Mouse (Mus musculus): ENCODE results near the gene Ksr1. TPM values are rescaled to one million over a fixed set of nuclear protein-coding genes. Genes with fewer than 3 reads are reported as not detected.
A peak's percentile ranks its signal among the peaks of the same experiment; 100 is the strongest.

Ksr1 gene
- polyA plus RNA-seq, 1 experiment from 2014 or later, result 4.2 TPM

DNA sequence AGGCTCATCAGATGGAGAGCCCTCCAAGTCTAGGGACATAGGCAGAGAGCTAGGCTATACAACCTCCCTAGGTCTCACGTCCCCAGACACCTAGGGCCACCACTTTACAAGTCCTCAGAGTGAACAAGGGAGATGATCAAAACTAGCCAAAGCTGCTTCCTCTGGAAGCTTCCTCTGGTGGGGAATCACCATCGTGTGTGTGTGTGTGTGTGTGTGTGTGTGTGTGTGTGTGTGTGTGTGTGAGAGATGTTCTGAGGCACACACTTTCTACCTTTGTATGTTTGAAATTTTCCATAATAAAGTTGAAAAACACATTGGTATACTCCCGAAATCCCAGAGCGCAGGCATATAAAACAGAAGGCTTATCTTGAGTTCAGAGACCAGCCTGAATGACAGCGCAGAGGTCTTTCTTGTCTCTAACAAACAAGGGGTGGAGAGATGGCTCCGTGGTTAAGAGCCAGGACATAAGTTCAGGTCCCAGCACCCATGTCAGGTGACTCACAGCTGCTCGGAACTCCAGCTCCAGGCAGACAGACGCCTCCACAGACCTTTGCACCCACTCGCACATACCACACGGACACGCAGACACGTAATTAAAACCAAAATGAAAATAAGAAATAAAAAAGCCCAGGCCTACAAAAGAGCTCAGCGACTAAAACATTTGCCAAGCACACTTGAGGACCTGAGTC, 11.6 kb downstream of the Ksr1 start:
- Histone ChIP-seq H3K27me3 (no peaks in the 10 kb centered on the region), H3K36me3 (no peaks in the 10 kb centered on the region), H3K27ac (peak overlapping the region; percentile 1; the same call in 1 of the 2 replicates), H3K4me2 (replicated peaks) (no peak overlapping the region), H3K4me1 (peaks cover 62% of the 10 kb centered on the region), H3K4me3 (no peak overlapping the region), H3K9me3 (no peaks in the 10 kb centered on the region), H3K9ac (no peak overlapping the region)
- WGBS, result 80% methylated on average over 13 of the region's 13 CpGs
- ATAC-seq (ENCODE audit: low FRiP score, low read depth), result no peak

DNA sequence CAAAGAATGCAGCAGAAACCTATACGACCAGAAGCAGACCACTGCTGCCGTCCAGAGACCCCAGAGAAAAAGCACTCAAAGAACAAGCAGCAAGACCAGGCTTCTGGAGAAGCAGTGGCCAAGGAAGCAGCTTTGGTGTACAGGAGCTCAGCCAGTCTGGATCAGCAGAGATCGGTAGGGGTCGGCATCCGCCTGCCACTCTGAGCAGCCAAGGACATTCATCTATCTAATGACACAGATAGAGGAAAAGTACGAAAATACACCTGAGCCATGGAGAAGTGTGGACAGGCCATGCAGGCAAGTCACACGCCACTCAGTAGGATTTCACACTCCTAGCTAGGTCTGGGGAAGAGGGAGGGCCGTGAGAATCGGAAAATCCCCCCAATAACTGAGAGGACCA, 12.2 kb downstream of the Ksr1 start:
- Histone ChIP-seq H3K27ac (no peak overlapping the region), H3K9ac (no peak overlapping the region), H3K4me3 (no peak overlapping the region), H3K4me2 (replicated peaks) (no peak overlapping the region), H3K4me1 (peaks cover 62% of the 10 kb centered on the region), H3K27me3 (no peaks in the 10 kb centered on the region), H3K9me3 (no peaks in the 10 kb centered on the region), H3K36me3 (no peaks in the 10 kb centered on the region)
- 85% methylated on average over 9 of the region's 9 CpGs for WGBS
- no peak for ATAC-seq (ENCODE audit: low FRiP score, low read depth)

- ATAC-seq (ENCODE audit: low FRiP score, low read depth), result no peak
- 64% methylated on average over 5 of the region's 5 CpGs for WGBS
- peaks cover 57% of the 10 kb centered on the region for H3K4me1 ChIP-seq
- no peak overlapping the region for H3K27ac ChIP-seq
- H3K27me3 ChIP-seq, result no peaks in the 10 kb centered on the region
- no peaks in the 10 kb centered on the region for H3K9me3 ChIP-seq
- H3K4me3 ChIP-seq, result no peak overlapping the region
- H3K4me2 ChIP-seq (replicated peaks), result no peak overlapping the region
- H3K9ac ChIP-seq, result no peak overlapping the region
- H3K36me3 ChIP-seq, result no peaks in the 10 kb centered on the region
Observed at GRCm38 (mm10) chr11:79133051-79133450, 13.2 kb downstream of the Ksr1 start.

DNA sequence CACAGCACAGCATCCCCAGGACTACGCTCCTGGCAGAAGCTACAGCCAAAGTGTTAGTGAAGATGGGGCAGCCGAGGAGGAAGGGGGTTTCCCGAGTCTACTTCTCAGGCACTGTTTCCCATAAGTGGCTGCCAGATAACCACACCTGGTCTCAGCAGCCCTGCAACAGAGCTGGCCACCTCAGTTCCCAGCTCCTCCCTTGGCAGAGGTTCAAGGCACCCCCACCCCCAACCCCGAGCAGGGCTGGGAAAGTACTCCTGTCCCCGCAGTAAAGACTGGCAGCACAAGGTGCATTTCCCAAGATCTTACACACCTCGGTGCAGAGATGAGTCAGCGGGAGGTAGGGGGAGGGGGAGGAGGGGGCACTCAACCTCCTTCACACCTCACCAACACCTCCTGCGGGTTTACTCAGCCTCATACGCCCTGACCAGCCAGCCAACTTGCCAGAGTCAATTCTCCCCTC, 14.2 kb downstream of the Ksr1 start:
- H3K9me3 ChIP-seq, result no peaks in the 10 kb centered on the region
- no peaks in the 10 kb centered on the region for H3K27me3 ChIP-seq
- no peak overlapping the region for H3K9ac ChIP-seq
- H3K27ac ChIP-seq, result no peak overlapping the region
- H3K36me3 ChIP-seq, result peaks cover 4% of the 10 kb centered on the region; the same call in 1 of the 2 replicates
- H3K4me2 ChIP-seq (replicated peaks), result no peak overlapping the region
- ATAC-seq (ENCODE audit: low FRiP score, low read depth), result no peak
- 34% methylated on average over 9 of the region's 9 CpGs for WGBS
- H3K4me1 ChIP-seq, result peaks cover 55% of the 10 kb centered on the region
- no peak overlapping the region for H3K4me3 ChIP-seq

- 82% methylated on average over 13 of the region's 13 CpGs for WGBS
Observed at GRCm38 (mm10) chr11:79129388-79130356, 16.5 kb downstream of the Ksr1 start.

DNA sequence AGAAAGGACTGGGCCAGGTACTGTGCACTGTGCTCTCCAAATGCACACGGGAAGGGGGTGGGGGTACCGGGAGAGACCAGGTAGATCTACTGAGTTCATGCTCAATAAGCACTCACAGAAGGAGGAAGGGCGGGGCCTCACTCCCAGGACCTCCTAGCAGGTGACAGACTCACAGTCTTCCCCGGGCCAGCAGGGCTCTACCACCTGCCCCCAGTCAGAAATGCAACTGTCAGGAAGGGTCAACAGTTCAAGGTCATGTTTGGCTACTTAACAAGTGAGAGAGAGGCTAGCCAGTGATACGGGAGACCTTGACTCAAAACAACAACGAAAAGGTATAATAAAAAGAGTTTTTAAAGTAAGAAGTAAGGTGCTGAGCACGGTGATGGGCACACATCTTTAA, 18.0 kb downstream of the Ksr1 start:
- H3K4me1 ChIP-seq, result peaks cover 37% of the 10 kb centered on the region
- no peaks in the 10 kb centered on the region for H3K27me3 ChIP-seq
- H3K27ac ChIP-seq, result no peak overlapping the region
- H3K9ac ChIP-seq, result no peak overlapping the region
- WGBS, result 89% methylated on average over 7 of the region's 7 CpGs
- H3K9me3 ChIP-seq, result no peaks in the 10 kb centered on the region
- no peak for ATAC-seq (ENCODE audit: low FRiP score, low read depth)
- no peak overlapping the region for H3K4me2 ChIP-seq (replicated peaks)
- peaks cover 4% of the 10 kb centered on the region; the same call in 1 of the 2 replicates for H3K36me3 ChIP-seq
- no peak overlapping the region for H3K4me3 ChIP-seq

More at GRCm38 (mm10) chr11:79129388-79130356, 16.5 kb downstream of the Ksr1 start:
- no peaks in the 10 kb centered on the region for H3K27me3 ChIP-seq
- H3K27ac ChIP-seq, result no peak overlapping the region
- H3K9me3 ChIP-seq, result no peaks in the 10 kb centered on the region
- H3K4me3 ChIP-seq, result no peak overlapping the region
- peaks cover 41% of the 10 kb centered on the region for H3K4me1 ChIP-seq
- no peak overlapping the region for H3K9ac ChIP-seq
- peaks cover 4% of the 10 kb centered on the region; the same call in 1 of the 2 replicates for H3K36me3 ChIP-seq
- H3K4me2 ChIP-seq (replicated peaks), result no peak overlapping the region
- ATAC-seq (ENCODE audit: low FRiP score, low read depth), result no peak

DNA sequence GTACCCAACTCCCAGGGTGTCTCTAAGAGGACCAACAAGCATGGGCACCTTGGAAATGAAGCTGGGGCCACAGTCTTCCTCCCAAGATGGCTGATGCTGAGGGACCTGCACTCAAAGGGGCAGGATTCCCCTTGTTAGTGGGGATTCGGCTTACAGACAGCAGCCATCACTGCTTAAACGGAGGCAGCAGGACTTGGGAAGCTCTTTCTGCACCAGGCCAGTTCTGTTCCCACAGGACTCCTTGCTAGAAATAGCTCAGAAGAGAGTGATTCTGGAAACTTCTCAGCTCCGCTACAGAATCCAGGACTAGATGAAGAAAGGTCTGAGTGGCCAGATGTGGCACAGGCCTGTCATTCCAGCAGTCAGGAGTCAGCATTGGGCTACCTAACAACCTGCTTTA, 19.2 kb downstream of the Ksr1 start:
- 79% methylated on average over 3 of the region's 3 CpGs for WGBS

DNA sequence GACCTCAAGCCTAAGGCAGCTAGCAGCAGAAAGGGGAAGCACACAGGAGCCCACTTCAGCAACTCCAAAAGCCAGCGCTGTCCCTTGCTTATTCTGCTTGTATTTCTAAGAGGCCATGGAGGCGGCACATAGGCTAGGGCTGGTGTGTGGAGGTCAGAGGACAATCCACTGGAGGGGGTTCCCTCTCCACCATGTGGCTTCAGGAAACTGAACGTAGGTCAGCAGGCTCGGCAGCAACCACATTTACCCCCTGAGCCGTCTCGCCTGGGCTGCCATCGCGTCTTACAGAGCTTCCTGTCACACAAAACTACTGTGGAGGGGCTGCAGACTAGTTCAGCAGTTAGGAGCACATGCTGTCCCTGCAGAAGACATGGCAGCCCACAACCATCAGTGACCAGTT, 20.4 kb downstream of the Ksr1 start:
- WGBS, result 73% methylated on average over 8 of the region's 8 CpGs
- Histone ChIP-seq H3K9me3 (no peaks in the 10 kb centered on the region), H3K36me3 (peaks cover 4% of the 10 kb centered on the region; the same call in 1 of the 2 replicates), H3K27me3 (no peaks in the 10 kb centered on the region), H3K4me1 (peaks cover 27% of the 10 kb centered on the region), H3K27ac (no peak overlapping the region), H3K9ac (no peak overlapping the region), H3K4me2 (replicated peaks) (no peak overlapping the region), H3K4me3 (no peak overlapping the region)
- no peak for ATAC-seq (ENCODE audit: low FRiP score, low read depth)

More for the DNA sequence above, 19.2 kb downstream of the Ksr1 start:
- Histone ChIP-seq H3K4me2 (replicated peaks) (no peak overlapping the region), H3K9me3 (no peaks in the 10 kb centered on the region), H3K4me3 (no peak overlapping the region), H3K27me3 (no peaks in the 10 kb centered on the region), H3K36me3 (peaks cover 4% of the 10 kb centered on the region; the same call in 1 of the 2 replicates), H3K27ac (no peak overlapping the region), H3K9ac (no peak overlapping the region), H3K4me1 (peaks cover 27% of the 10 kb centered on the region)
- ATAC-seq (ENCODE audit: low FRiP score, low read depth), result no peak

DNA sequence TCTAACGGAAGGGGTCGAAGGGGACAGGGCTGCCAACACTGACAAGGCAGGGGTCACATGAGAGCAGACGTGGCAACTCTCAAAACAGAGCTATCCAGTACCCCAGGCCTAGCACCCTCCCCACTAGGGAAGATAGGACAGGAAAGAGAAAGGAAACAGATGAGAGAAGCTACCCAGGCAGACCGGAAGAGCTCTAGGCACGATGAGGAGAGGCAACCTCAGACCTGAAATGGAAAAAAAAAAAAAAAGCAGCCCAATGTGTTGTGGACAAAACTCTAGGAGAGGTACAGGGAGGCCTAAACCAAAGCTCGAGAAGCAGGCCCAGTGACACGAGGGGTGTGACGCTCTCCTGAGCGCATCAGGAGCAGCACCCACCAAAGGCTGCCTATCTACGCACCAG, 23.7 kb downstream of the Ksr1 start:
- Histone ChIP-seq H3K4me2 (replicated peaks) (no peak overlapping the region), H3K4me1 (peaks cover 32% of the 10 kb centered on the region), H3K27me3 (no peaks in the 10 kb centered on the region), H3K9ac (no peak overlapping the region), H3K4me3 (no peak overlapping the region), H3K36me3 (no peaks in the 10 kb centered on the region; the same call in 1 of the 2 replicates), H3K27ac (no peak overlapping the region), H3K9me3 (no peaks in the 10 kb centered on the region)
- 88% methylated on average over 10 of the region's 10 CpGs for WGBS
- no peak for ATAC-seq (ENCODE audit: low FRiP score, low read depth)

DNA sequence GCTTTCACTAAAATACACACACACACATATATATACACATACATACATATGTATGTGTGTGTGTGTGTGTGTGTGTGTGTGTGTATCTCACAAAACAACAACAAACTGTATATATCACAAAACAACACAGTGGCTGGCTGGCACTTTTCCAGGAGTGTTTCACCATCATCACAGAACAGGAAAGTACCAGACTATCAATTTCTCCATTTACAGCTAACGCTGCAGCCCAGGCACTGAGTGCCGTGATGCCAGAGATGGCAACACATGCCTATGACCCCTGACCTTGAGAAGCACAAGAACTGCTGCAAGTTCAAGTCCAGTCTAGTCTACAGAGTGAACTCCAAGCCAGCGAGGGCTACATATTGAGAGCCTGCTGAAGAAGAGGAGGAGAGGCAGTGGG, 26.1 kb downstream of the Ksr1 start:
- Histone ChIP-seq H3K27ac (no peak overlapping the region), H3K27me3 (no peaks in the 10 kb centered on the region), H3K4me1 (peaks cover 40% of the 10 kb centered on the region), H3K4me2 (replicated peaks) (no peak overlapping the region), H3K9ac (no peak overlapping the region), H3K36me3 (no peaks in the 10 kb centered on the region), H3K4me3 (no peak overlapping the region), H3K9me3 (no peaks in the 10 kb centered on the region)
- WGBS, result 61% methylated on average over 3 of the region's 3 CpGs
- no peak for ATAC-seq (ENCODE audit: low FRiP score, low read depth)

GRCm38 (mm10) chr11:79118918-79119377, 27.3 kb downstream of the Ksr1 start:
- 80% methylated on average over 5 of the region's 5 CpGs for WGBS
- Histone ChIP-seq H3K27ac (no peak overlapping the region), H3K9me3 (no peaks in the 10 kb centered on the region), H3K27me3 (no peaks in the 10 kb centered on the region), H3K4me1 (peaks cover 50% of the 10 kb centered on the region), H3K4me2 (replicated peaks) (no peak overlapping the region), H3K4me3 (no peak overlapping the region), H3K9ac (no peak overlapping the region), H3K36me3 (no peaks in the 10 kb centered on the region)
- ATAC-seq (ENCODE audit: low FRiP score, low read depth), result no peak

DNA sequence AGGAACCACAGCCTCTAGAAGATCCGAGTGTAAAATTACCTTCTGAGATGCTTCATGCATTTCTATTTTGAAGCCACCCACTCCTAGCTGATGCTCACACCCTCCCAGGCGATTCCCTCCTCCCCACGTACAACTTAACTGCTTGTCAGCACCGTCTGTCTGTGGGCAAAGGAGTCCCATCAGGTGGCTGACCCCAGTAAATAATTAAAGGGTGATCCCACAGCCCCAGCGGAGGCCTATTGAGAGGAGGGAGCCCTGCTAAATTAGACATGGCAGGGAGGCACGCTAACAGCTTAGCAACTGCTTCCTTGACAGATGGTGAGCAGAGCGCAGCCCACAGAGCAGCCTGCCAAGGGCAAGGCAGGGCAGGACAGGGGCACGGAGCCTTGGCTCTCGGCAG, 29.5 kb downstream of the Ksr1 start:
- no peaks in the 10 kb centered on the region for H3K27me3 ChIP-seq
- no peak overlapping the region for H3K4me2 ChIP-seq (replicated peaks)
- no peaks in the 10 kb centered on the region for H3K36me3 ChIP-seq
- 25% methylated on average over 9 of the region's 9 CpGs for WGBS
- no peak overlapping the region for H3K9ac ChIP-seq
- no peaks in the 10 kb centered on the region for H3K9me3 ChIP-seq
- H3K4me1 ChIP-seq, result peaks cover 57% of the 10 kb centered on the region
- no peak overlapping the region for H3K27ac ChIP-seq
- H3K4me3 ChIP-seq, result no peak overlapping the region
- ATAC-seq (ENCODE audit: low FRiP score, low read depth), result no peak

All from limb, embryonic 13.5 days (tissue).